Mouse (Mus musculus) kidney, adult 11 months (tissue): ENCODE measurements around the gene Zfp472.
"Not testable (repeated sequence)": the region's sequence is repeated elsewhere in the genome, so short reads cannot be mapped to it uniquely, and the experiment has no call there.

ENCODE experiments used
- DNase-seq: peaks from one replicate; pipeline ENCODE4 v3.0.0; 2022

Gene Zfp472

GRCm38 (mm10) chr17:33020434-33020833, 54.8 kb downstream of the Zfp472 start:
- not testable (repeated sequence) for DNase-seq
